Mouse (Mus musculus) liver, embryonic 14.5 days (tissue): ENCODE results near the gene Bmp6.

Experiments
- CTCF ChIP-seq: IDR thresholded peaks from 2 replicates; pipeline ENCODE4 v1.5.1; 2016; ENCODE audit warnings: antibody characterized with exemption, low read depth, control low read depth
- EP300 ChIP-seq: IDR thresholded peaks from 2 replicates; pipeline ENCODE4 v1.6.1; 2016; ENCODE audit warnings: antibody characterized with exemption, low read depth

GRCm38 (mm10) chr13:38523231-38523630 lies 178.3 kb downstream of the Bmp6 start:
- TF ChIP-seq CTCF = no peak
- TF ChIP-seq EP300 = no peak
